Mouse (Mus musculus): Measurements from ENCODE around the gene Lsamp.

GRCm38 (mm10) chr16:40601431-40602387 is 617.5 kb downstream of the Lsamp start:
- TF ChIP-seq ZC3H11A (IDR thresholded peaks at IDR 0.05; ENCODE audit: borderline replicate concordance, low read depth, low read length), result no peak
- TF ChIP-seq CHD2 (IDR thresholded peaks at IDR 0.05; ENCODE audit: low read depth, low read length), result no peak
- TF ChIP-seq ZNF384 (IDR thresholded peaks at IDR 0.05; ENCODE audit: low read depth, low read length), result no peak
